Mouse (Mus musculus): ENCODE measurements around the gene Gm9639. TPM values are rescaled to one million over a fixed set of nuclear protein-coding genes. Genes with fewer than 3 reads are reported as not detected.
"Not testable (repeated sequence)": the region's sequence is repeated elsewhere in the genome, so short reads cannot be mapped to it uniquely, and the experiment has no call there.

Gene Gm9639
- total RNA-seq (2021): not detected
- long read RNA-seq, experiment 1: 0 reads
- long read RNA-seq, experiment 2: 0 reads

DNA sequence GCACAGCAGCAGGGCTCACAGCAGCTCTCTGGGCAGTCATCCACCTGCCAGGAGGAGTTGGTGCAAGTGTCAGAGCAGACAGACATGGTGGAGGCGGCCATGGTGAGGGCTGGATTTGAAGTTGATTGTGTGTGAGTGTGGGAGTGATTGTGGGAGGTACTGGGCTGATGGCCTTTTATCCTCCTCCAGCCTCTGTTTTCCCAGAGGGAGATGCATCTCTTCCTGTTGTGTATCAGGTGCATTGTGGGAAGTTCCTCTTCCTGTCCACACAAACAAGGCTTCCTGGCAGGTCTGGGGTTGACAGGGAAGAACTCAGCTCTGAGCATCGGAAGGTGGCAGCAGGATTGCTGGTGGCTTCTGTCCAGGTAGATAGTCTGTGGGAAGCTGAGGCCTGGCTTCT, at the start of gene Gm9639:
TSS of gene Gm9639 (minus strand) at position 101 of the 400 bp plus-strand sequence.
- DNase-seq: no peak

DNA sequence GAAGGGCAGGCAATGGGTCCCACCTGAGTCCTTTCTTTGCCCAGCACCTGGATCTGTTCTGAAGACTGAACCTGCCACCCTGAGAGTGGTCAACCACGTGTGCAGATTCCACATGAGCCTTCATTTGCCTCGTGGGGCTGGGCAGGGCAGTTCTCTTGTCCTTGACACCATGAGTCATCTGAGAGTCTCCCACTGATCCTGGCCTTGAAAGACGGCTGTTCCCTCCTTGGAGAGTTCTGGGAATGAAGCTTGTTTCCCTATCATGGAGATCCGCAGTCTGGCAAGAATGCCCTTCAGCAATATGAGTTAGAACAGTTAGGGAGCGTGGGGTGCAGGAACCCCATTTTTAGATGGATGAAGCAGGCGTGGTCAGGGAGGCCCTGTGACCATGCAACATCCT, 44.1 kb upstream of the Gm9639 start:
- DNase-seq: no peak

DNA sequence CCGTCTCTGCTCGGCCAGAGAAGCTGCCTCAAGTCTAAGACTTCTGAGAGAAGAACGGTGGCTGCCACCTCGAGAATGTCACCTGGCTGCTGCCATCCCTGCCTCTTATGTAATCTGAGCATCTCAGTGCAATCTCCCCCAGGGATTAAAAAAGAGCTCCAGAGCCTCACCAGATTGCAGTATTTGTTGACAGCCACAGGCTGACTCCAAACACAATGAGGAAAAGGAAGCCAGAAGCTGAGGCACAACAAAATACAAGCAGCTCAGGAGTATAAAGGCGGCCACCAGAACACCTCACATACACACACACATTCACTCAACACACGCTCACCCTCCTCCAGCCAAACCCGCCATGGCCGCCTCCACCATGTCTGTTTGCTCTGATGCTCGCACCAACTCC, 40.8 kb upstream of the Gm9639 start, which contains the start of gene Krtap10-10:
TSS of gene Krtap10-10 (plus strand) at position 301 of the 400 bp plus-strand sequence.
- no peak for DNase-seq

DNA sequence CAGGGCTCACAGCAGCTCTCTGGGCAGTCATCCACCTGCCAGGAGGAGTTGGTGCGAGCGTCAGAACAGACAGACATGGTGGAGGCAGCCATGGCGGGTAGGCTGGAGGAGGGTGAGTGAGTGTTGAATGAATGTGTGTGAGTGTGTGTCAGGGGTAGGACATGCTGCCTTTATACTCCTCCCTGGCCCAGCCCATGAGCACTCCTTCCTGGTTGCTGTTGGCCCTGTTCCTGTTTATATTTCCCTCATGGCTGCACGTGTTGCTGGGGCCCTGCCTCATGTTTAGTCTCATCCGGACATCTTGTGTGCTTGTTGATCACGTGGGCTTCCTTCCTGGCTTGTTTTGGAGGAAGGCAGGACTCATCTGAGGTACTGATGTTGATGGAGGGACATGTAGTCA, 32.1 kb upstream of the Gm9639 start, which contains the start of gene Krtap10-4:
TSS of gene Krtap10-4 (minus strand) at position 145 of the 400 bp plus-strand sequence.
- DNase-seq: no peak

DNA sequence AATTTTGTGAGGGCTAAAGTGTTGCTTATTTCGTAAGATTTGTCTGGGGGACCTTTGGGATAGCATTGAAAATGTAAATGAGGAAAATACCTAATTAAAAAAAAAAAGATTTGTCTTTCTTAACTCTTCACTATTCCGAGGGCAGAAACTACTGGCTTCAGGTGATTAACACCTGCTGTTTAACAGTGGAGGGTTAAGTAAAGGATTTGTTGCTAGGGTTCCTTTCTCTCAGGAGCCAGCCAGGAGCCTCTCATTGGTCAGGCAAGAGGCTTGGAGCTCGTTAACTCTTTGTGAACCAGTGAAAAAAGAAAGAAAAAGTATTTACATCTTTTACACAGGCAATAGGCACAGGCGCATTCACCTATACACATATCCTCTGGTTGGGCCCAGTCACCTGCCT, 24.3 kb upstream of the Gm9639 start:
- DNase-seq: no peak

DNA sequence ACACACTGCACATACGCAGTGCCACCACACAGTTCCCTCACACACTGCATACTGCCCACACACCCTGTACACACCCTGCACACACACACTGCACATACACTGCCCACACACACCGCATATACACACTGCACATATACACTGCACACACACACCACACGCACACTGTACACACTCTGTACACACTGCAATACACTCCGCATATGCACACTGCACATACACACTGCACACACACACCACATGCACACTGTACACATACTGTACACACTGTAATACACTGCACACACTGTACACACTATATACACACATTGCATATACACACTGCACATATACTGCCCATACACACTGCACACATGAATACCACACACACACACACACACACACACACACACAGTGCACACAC, 23.6 kb upstream of the Gm9639 start:
- no peak for DNase-seq

DNA sequence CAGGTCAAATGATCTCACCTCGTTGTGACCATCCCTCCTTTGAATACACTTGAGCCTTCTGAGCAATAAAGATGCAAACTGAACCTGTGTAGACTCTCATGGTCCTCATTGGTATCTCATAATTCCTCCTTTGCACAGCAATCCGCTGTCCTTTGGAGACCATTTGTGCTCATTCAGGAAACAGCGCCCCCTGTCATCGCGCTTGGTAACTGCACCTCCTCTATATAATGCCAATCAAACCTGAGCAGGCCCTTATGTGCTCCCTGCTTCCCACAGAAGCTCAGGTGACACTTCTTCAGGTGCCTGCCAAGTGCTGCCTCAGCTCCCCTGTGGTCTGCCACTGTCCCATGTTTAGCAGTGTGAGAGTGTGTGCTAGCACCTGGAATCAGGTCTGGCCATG, 20.6 kb upstream of the Gm9639 start:
- peak; percentile 34 for DNase-seq

DNA sequence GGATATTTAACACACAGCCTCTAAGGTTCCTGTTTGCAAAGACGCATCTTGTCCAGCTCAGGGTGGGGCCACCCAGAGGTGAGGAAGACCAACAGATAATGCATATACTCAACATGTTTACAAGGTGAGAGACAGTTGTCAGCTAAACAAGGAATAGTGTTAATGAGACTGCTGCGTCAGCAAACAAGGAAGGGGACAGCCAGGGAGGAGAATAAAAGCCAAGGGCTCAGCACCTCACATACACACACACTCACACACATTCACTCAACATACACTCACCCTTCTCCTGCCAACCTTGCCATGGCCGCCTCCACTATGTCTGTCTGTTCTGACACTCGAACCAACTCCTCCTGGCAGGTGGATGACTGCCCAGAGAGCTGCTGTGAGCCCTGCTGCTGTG, 19.5 kb upstream of the Gm9639 start, which contains the start of gene Gm2696:
TSS of gene Gm2696 (plus strand) at position 301 of the 400 bp plus-strand sequence.
- DNase-seq: no peak

DNA sequence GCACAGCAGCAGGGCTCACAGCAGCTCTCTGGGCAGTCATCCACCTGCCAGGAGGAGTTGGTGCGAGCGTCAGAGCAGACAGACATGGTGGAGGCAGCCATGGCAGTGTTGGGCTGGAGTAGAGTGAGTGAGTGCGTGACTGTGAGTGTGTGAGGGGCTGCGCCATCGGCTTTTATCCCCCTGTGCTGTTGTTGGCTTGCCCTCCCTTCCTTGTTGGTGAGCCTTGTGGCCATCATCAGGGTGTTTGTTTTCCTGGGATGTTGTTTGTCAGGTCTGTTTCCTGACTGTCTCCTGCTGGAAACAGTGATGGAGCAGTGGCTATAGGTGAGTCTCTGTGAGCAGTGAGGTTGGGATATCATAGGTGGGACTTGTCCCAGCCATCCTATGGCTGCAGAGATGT, 16.9 kb upstream of the Gm9639 start, which contains the start of gene Gm9507:
TSS of gene Gm9507 (minus strand) at position 101 of the 400 bp plus-strand sequence.
- DNase-seq: no peak

DNA sequence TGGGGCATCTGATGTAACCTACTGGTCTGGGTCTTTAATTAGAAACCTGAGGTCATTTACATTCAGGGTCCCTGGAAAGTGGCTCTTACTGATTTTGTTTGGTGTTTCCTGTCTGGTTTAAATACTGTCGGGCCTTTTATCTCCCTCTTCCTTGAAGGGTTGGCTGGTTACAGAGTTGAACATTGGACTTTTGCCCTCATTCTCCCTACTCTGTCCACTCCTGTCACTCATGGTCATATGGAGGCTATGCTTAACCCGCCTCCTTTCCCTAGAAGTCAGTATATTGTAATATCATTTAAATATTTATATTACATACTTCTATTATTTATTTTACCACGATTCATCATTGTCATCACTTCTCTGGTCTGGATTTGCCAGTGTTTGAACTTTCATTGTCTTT, 9.2 kb upstream of the Gm9639 start:
- DNase-seq: no peak

DNA sequence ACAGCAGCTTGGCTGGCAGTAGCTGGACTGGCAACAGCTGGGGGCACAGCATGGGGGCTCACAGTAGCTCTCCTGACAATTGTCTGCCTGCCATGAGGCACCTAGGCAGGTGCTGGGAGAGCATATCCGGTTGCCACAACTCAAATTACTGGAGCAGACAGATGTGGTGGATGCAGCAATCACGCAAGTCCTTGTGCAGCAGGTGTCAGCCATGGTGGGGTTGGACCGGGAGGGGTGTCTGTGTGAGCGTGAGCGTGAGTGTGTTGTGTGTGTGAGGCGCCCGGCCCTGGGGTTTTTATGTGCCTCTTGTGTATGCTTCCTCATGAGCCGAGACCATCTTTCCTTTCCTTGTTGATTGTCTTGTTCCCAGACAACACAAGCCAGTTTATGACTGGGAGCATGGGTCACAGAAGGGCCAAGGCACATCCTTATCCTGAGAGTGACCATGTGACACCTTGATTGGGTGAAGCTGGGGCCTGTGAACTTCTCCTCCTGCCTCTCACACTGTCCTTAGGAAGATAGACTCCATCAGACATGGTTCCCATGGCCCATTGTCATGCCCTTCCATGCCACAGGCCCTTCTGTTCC, 4.1 kb upstream of the Gm9639 start, which contains the start of gene Gm19668:
TSS of gene Gm19668 (minus strand) at position 213 of the 588 bp plus-strand sequence.
- no peak for DNase-seq

DNA sequence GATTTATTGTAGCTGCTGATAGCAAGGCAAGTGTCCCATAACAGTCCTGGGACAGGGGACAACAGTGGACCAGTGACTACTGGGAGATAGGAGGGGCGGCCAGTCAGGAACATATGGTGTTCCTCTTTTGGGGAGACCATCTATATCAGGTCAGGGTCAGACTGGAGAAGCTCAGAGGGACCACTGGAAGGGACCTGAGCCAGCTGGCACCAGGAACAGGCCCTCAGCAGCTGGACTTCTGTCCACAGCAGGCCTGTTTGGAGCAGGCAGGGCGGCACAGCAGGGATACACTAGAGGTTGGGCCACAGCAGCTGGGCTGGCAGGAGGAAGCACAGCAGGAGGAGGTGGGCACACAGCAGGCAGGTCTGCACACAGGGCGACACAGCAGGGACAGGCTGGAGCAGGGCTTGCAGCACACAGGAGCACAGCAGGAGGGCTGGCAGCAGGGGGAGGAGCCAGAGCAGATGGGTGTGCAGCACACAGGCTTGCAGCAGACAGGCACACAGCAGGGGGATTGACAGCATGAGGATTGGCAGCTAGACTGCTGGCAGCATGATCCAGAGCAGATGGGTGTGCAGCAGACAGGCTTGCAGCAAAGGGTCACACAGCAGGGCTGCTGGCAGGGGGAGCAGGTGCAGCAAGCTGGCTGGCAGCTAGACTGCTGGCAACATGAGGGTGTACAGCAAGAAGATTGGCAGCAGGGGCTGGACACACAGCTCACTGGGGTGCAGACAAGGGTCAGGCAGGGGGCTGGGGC, 3.5 kb upstream of the Gm9639 start:
- DNase-seq: not testable (repeated sequence)

DNA sequence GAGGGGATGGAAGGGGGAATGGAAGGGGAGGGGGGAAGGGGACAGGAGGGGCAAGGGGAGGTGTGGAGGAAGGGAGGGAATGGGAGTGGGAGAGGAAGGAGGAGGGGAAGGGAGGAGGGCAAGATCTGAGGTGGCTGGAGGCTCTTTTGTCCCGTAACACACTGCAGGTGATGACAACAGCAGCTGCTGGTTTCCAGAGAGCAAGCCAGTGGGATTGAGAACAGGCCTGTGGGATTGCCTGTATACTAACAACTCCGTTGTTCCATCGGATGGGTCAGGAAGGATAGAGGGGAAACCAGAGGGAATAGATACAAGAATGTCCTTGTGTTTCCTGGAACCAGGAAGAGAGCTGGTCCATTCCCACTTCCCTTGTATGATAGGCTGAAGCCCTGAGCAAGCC, 2.8 kb upstream of the Gm9639 start:
- DNase-seq: no peak

DNA sequence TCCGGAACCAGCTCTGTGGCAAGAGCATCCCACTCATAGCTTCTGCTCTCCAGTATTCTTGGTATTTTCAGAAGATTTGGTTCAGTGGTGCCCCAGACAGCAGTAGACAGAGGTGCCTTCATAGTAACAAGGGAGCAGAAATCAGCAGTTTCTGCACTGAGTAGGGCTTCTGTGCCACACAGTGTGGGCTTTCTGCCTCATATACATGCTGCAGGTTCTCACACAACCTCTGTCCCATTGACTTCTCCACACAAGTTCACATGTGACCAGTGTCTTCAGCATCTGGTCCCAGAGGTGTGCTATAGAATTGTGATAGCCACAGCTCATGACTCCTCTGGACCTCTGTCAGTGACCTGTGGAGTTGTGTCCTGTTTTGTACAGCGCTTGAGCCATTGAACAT, 6.3 kb downstream of the Gm9639 start:
- DNase-seq: no peak

DNA sequence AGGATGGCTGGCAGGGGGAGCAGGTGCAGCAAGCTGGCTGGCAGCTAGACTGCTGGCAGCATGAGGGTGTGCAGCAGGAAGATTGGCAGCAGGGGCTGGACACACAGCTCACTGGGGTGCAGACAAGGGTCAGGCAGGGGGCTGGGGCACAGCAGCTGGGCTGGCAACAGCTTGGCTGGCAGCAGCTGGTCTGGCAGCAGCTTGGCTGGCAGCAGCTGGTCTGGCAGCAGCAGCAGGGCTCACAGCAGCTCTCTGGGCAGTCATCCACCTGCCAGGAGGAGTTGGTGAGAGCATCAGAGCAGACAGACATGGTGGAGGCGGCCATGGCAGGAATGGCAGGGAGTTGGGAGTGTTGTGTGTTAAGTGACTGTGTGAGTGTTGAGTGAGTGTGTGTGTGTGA, 7.0 kb downstream of the Gm9639 start, which contains the start of gene Gm7137:
TSS of gene Gm7137 (minus strand) at position 325 of the 400 bp plus-strand sequence.
- DNase-seq: not testable (repeated sequence)

DNA sequence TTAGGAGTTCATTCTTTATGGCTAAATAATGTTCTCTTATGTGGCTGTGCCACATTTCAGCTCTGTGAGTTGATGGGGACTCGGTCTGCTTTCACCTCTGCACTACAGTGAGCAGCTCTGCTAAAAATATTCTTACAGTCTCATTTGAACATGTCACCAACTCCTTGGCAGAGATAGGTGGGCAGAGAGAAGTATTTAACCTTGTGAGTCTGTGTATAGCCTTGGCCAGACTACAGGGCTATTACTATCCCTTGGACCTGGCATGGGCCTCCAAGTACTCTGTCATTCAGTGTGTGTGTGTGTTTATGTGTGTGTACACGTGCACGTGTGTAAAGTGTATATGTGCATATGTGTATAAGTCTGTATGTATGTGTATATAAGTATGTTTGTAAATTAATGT, 11.5 kb downstream of the Gm9639 start:
- not testable (repeated sequence) for DNase-seq

DNA sequence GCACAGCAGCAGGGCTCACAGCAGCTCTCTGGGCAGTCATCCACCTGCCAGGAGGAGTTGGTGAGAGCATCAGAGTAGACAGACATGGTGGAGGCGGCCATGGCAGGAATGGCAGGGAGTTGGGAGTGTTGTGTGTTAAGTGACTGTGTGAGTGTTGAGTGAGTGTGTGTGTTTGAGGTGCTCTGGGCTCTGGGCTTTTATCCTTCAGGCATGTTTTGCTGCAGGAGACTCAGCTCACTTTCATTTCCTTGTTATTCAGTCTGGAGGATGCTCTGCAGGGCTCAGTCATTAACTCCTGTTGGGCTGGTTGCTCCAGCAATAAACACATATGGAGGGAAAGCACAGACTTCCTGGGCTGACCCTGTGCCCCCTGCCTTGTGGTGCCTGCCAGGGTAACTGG, 12.4 kb downstream of the Gm9639 start, which contains the start of gene Gm3250:
TSS of gene Gm3250 (minus strand) at position 101 of the 400 bp plus-strand sequence.
- not testable (repeated sequence) for DNase-seq

DNA sequence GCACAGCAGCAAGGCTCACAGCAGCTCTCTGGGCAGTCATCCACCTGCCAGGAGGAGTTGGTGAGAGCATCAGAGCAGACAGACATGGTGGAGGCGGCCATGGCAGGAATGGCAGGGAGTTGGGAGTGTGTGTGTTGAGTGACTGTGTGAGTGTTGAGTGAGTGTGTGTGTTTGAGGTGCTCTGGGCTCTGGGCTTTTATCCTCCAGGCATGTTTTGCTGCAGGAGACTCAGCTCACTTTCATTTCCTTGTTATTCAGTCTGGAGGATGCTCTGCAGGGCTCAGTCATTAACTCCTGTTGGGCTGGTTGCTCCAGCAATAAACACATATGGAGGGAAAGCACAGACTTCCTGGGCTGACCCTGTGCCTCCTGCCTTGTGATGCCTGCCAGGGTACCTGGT, 18.0 kb downstream of the Gm9639 start, which contains the start of gene Gm7138:
TSS of gene Gm7138 (minus strand) at position 101 of the 400 bp plus-strand sequence.
- DNase-seq: not testable (repeated sequence)

DNA sequence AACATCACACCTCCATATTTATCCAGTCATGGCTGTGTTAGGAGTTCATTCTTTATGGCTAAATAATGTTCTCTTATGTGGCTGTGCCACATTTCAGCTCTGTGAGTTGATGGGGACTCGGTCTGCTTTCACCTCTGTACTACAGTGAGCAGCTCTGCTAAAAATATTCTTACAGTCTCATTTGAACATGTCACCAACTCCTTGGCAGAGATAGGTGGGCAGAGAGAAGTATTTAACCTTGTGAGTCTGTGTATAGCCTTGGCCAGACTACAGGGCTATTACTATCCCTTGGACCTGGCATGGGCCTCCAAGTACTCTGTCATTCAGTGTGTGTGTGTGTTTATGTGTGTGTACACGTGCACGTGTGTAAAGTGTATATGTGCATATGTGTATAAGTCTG, 22.7 kb downstream of the Gm9639 start:
- DNase-seq: not testable (repeated sequence)

DNA sequence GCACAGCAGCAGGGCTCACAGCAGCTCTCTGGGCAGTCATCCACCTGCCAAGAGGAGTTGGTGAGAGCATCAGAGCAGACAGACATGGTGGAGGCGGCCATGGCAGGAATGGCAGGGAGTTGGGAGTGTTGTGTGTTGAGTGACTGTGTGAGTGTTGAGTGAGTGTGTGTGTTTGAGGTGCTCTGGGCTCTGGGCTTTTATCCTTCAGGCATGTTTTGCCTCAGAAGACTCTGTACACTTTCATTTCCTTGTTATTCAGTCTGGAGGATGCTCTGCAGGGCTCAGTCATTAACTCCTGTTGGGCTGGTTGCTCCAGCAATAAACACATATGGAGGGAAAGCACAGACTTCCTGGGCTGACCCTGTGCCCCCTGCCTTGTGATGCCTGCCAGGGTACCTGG, 23.7 kb downstream of the Gm9639 start, which contains the start of gene Gm3238:
TSS of gene Gm3238 (minus strand) at position 101 of the 400 bp plus-strand sequence.
- DNase-seq: not testable (repeated sequence)

DNA sequence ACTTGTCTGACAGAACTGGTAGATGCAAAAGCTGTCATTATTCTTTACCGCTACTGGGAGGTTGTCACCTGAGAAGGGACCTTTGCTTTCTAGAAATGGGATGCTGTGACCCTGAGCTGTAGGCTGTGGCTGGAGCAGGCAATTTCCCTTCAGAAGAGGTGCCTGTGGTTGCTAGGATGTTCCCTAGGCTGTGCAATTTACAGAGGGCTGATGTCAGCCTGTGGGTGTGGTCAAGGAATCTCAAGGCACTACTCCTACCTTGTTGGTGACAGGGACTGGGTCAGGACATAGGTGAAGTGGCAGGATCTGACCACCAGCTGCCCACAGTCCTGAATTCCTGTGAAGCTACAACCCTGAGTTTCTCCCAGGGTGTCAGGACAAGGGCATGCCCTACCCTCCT, 25.1 kb downstream of the Gm9639 start:
- no peak for DNase-seq

DNA sequence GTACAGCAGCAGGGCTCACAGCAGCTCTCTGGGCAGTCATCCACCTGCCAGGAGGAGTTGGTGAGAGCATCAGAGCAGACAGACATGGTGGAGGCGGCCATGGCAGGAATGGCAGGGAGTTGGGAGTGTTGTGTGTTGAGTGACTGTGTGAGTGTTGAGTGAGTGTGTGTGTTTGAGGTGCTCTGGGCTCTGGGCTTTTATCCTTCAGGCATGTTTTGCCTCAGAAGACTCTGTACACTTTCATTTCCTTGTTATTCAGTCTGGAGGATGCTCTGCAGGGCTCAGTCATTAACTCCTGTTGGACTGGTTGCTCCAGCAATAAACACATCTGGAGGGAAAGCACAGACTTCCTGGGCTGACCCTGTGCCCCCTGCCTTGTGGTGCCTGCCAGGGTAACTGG, 35.3 kb downstream of the Gm9639 start, which contains the start of gene Gm3233:
TSS of gene Gm3233 (minus strand) at position 101 of the 400 bp plus-strand sequence.
- not testable (repeated sequence) for DNase-seq

DNA sequence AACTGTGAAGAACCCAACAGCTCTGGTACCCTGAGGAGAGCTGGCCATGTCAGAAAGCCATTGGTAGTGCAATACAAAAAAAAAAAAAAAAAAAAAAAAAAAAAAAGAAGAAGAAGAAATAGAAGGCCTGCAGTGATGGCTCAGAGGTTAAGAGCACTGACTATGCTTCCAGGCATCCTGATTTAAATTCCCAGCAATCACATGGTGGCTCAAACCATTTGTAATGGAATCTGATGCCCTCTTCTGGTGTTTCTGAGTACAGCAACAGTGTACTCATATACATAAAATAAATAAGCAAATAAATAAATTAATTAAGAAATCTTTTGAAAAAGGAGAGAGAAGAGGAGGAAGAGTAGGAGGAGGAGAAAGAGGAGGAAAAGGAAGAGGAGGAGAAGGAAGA, 41.4 kb downstream of the Gm9639 start:
- no peak for DNase-seq
